Comparison of ENCODE assay signal across 17 mouse cellular contexts in the genomic region with DNA sequence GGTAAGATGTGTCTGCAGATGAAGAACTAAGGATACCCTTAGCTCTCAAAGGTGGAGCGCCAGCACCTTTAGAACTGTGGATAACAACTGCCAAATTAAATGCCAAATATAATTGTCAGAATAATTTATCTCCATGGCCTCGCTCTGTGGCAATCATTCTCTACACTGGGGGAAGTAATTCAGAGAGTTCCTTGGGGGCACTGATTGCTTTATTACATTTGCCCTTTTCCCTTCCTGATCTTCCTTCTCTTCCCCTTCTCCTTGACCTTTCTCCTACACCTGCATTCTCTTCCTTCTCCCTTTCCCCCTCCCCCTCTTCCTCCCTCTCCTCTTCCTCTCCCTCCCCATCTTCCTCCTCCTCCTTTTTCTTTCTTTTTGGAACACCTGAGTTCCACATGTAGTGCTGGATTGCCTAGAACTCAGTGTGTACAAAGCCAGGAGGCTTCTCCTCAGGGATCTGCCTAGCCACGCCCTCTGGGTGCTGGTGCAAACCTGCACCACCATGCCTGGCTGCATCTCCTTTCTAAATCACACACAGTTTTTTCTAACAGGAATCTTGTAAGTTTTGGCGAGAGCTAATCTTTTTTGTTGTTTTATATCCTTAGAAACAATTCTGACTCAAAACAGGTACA. TPM values are rescaled to one million over a fixed set of nuclear protein-coding genes. Genes with fewer than 3 reads are reported as not detected.
DNase-seq lines count a peak whose midpoint lies in the region; ATAC-seq lines count a peak whose summit lies in the region.
"Had no signal": no experiment of that assay in that cellular context is flagged by ENCODE, and none has a peak within 500 bp of the region (broad histone marks: within the 10 kb centered on the region; RNA-seq: fewer than 3 reads in every experiment).

No protein-coding gene starts in this region.

- no peaks in the 10 kb centered on the region for H3K4me1 ChIP-seq in intestine, embryonic 15.5 days (replicated peaks)
- no peaks in the 10 kb centered on the region; the same call in 1 of the 2 replicates for H3K4me1 ChIP-seq in liver, embryonic 16.5 days (ENCODE audit: control insufficient read depth, low read depth, low read length)

- H3K36me3 ChIP-seq in intestine, embryonic 15.5 days = no peaks in the 10 kb centered on the region
- no peaks in the 10 kb centered on the region for H3K36me3 ChIP-seq in liver, embryonic 16.5 days (ENCODE audit: control insufficient read depth, insufficient read depth)
- H3K36me3 ChIP-seq: embryonic facial prominence, embryonic 13.5 days; heart, embryonic 12.5 days; hindbrain, embryonic 15.5 days had no signal

- H3K9me3 ChIP-seq in intestine, embryonic 15.5 days = no peaks in the 10 kb centered on the region
- no peaks in the 10 kb centered on the region for H3K9me3 ChIP-seq in liver, embryonic 16.5 days (replicated peaks; ENCODE audit: control insufficient read depth, low read length)
- H3K9me3 ChIP-seq: embryonic facial prominence, embryonic 13.5 days; forebrain, embryonic 13.5 days; heart, embryonic 12.5 days; hindbrain, embryonic 15.5 days had no signal

- DNase-seq in heart, adult 11 months = peak; percentile 31
- DNase-seq in heart, postnatal 36 days = no peak
- DNase-seq in ZHBTc4 (ENCODE audit: low read depth, low spot score) = peak; percentile 26
- no peak for DNase-seq in left cerebral cortex, adult 8-10 months (ENCODE audit: low spot score in 2 of 2)
- no peak for DNase-seq in kidney, postnatal 14 days
- DNase-seq: cerebellum, adult 11-12 months; cerebellum, adult 9-10 months; cerebellum, postnatal 25 days; forebrain, postnatal 0 days; gastrocnemius, postnatal 14 days had no signal

- no peak overlapping the region for H3K4me2 ChIP-seq in intestine, embryonic 15.5 days (replicated peaks)
- H3K4me2 ChIP-seq in liver, embryonic 16.5 days (ENCODE audit: low read depth, low read length) = no peak overlapping the region
- H3K4me2 ChIP-seq: embryonic facial prominence, embryonic 13.5 days; forebrain, embryonic 13.5 days; heart, embryonic 12.5 days; hindbrain, embryonic 15.5 days had no signal

- intact Hi-C loops in heart, postnatal 36 days (cut with DNase I) = no loop called here

- H3K4me3 ChIP-seq in intestine, embryonic 15.5 days (replicated peaks) = no peak overlapping the region
- no peak overlapping the region for H3K4me3 ChIP-seq in liver, embryonic 16.5 days (ENCODE audit: low read depth, low read length)
- H3K4me3 ChIP-seq: embryonic facial prominence, embryonic 13.5 days; forebrain, embryonic 13.5 days; heart, embryonic 12.5 days; hindbrain, embryonic 15.5 days had no signal

- 67% methylated on average over 4 of the region's 4 CpGs for WGBS in intestine, embryonic 15.5 days
- WGBS in liver, embryonic 16.5 days (ENCODE audit: insufficient replicate concordance) = 64% methylated on average over 4 of the region's 4 CpGs

- peak; percentile 60 for ATAC-seq in intestine, embryonic 15.5 days
- ATAC-seq in liver, embryonic 16.5 days (ENCODE audit: low read depth) = no peak
- ATAC-seq: forebrain, embryonic 13.5 days; forebrain, postnatal 0 days had no signal

- H3K27ac ChIP-seq in intestine, embryonic 15.5 days = 0 out of 2 replicates have a peak overlapping the region, but pooled peaks have one; percentile 2
- H3K27ac ChIP-seq in liver, embryonic 16.5 days (ENCODE audit: low read length) = peak overlapping the region; percentile 23
- H3K27ac ChIP-seq: embryonic facial prominence, embryonic 13.5 days; forebrain, embryonic 13.5 days; hindbrain, embryonic 15.5 days had no signal

- no peaks in the 10 kb centered on the region for H3K27me3 ChIP-seq in intestine, embryonic 15.5 days (replicated peaks)
- H3K27me3 ChIP-seq in liver, embryonic 16.5 days (ENCODE audit: control insufficient read depth, insufficient read depth, low read depth, low read length) = no peaks in the 10 kb centered on the region
- H3K27me3 ChIP-seq: CH12.LX; embryonic facial prominence, embryonic 13.5 days; forebrain, embryonic 13.5 days; heart, embryonic 12.5 days; hindbrain, embryonic 15.5 days had no signal

- H3K9ac ChIP-seq in intestine, embryonic 15.5 days = no peak overlapping the region
- no peak overlapping the region for H3K9ac ChIP-seq in liver, embryonic 16.5 days (ENCODE audit: low read depth, low read length)
- H3K9ac ChIP-seq: embryonic facial prominence, embryonic 13.5 days; forebrain, embryonic 13.5 days; forebrain, postnatal 0 days; heart, embryonic 12.5 days; hindbrain, embryonic 15.5 days had no signal

RNA-seq across cellular contexts. Expression of gene Msmo1, which starts 57.8 kb away (rescaled TPM):
- total RNA-seq in heart, postnatal 36 days (2021) = 1 to 10 TPM; 5.3 to 6.9 TPM
- polyA plus RNA-seq in intestine, embryonic 15.5 days (2015; fragmentation: Nextera tagmentation; extraction: Ambion mirVana) = 193 and 213 TPM in 2 replicates
- polyA plus RNA-seq in liver, embryonic 16.5 days (2015; fragmentation: Nextera tagmentation; extraction: Ambion mirVana) = 111 and 135 TPM in 2 replicates
- 100 to 1,000 TPM in 2 of 4 experiments, 10 to 100 TPM in 2; 98.2 to 113 (median 106) TPM for total RNA-seq in left cerebral cortex, adult 8-10 months (2022)

RNA-seq across cellular contexts. Expression of gene Klhl2, which starts 58.5 kb away (rescaled TPM):
- 10 to 100 TPM; 13.3 to 17.2 TPM for total RNA-seq in heart, postnatal 36 days (2021)
- polyA plus RNA-seq in intestine, embryonic 15.5 days (2015; fragmentation: Nextera tagmentation; extraction: Ambion mirVana) = 19.5 and 21.4 TPM in 2 replicates
- 1.1 and 1.4 TPM in 2 replicates for polyA plus RNA-seq in liver, embryonic 16.5 days (2015; fragmentation: Nextera tagmentation; extraction: Ambion mirVana)
- total RNA-seq in left cerebral cortex, adult 8-10 months (2022) = 100 to 1,000 TPM; 167 to 176 (median 171) TPM

Comparison
In these comparisons a context has a peak if more than half of its experiments do, and no peak if none do; other contexts are left out.
1. DNase-seq: peak in heart, adult 11 months (single experiment) and ZHBTc4 (single experiment); none in heart, postnatal 36 days (0 of 2), left cerebral cortex, adult 8-10 months (0 of 2) and kidney, postnatal 14 days (single experiment).
2. RNA of gene Msmo1, which starts 57.8 kb away (total RNA-seq): 98.2 to 113 TPM in left cerebral cortex, adult 8-10 months; 5.3 to 6.9 TPM in heart, postnatal 36 days; every median in the first group is over 10 times any median in the second.
3. RNA of gene Klhl2, which starts 58.5 kb away (total RNA-seq): 167 to 176 TPM in left cerebral cortex, adult 8-10 months; 13.3 to 17.2 TPM in heart, postnatal 36 days; every median in the first group is over 4 times any median in the second.